Mouse (Mus musculus) skeletal muscle tissue, adult 2 months (tissue): ENCODE data around the gene Rgs2.
A peak's percentile ranks its signal among the peaks of the same experiment; 100 is the strongest.

ENCODE experiments used
- DNase-seq: peaks from one replicate; pipeline ENCODE4 v3.0.0-alpha.2; 2012; ENCODE audit warnings: low read depth, low spot score

Rgs2 gene

DNA sequence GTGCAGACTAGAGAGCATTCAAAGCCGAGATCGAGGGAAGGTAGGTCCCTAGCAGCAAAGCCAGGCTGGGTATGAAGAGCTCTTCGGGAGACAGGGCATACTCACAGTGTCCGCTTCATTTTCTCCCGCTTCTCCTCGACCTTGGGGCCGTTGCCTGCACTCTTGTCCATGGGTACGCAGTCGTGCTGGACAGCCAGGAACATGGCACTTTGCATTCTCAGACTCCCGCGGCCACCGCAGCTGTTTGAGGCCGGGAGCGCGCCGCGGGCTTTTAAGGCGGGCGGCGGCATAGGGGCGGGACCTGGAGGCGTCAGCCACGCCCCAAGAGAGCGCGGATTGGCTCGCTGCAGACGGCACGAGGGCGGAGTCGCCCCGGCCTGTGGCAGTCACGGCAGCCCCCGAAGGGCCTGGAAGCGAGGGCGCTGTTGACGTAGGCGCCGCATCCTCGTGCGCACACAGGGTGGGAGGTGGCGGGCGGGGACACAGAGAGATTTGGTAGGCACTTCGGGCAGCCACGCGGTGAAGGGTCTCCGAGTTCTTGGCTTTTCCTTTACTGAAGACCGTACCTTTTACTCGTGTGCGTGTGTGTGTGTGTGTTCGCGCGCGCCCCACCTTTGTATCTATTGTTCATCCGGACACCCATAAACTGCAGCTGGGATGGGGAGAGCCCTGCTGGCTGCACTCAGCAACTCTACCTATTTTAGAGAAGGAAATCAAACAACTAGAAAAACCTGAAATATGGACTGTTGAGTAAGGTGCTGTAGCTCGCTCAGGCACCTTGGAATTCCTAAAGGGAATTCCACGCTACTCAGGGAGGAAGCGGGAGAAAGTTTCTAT is at the start of gene Rgs2:
Rgs2 (minus strand) TSS at position 258 of the 837 bp plus-strand sequence.
- peak; percentile 96 for DNase-seq

GRCm38 (mm10) chr1:144053401-144053800 is 49.4 kb upstream of the Rgs2 start:
- DNase-seq, result no peak

DNA sequence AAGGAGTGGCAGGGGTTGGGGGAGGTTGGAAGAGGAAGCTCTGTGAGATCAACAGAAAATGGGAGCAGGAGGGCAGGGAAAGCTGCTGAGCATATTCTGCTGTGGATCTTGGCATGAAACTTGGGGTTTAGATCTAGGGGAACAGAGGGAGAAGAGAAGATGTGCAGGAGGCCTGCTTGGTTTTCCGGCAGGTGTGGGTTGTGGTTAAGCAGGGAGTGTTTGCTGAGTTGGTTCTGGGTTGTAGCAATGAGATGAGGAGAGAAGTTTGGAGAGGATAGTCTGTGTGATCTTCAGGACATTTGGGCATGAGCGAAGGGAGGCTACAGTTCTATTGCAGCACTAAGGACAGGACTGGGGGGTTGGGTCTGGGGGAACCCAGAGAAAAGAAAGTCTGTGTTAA is 37.9 kb upstream of the Rgs2 start:
- no peak for DNase-seq

DNA sequence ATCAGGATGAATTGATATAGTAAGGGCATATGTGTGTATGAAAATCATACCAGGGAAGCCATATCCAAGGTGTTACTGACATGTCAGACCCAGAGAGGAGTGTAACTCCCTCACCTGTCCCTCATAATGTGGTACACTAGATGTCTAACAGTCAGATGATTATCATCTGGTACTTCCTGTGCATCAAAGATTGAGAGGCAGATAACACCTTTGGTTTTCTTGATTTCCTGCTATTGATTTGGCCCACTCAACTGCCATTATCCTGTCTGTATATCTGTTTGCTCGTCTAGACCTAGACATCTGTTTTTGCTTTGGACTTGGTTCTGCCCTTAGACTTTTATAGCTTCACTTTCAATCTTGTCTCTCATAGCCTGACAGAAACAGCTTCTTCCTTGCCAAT is 29.5 kb upstream of the Rgs2 start:
- DNase-seq, result no peak

DNA sequence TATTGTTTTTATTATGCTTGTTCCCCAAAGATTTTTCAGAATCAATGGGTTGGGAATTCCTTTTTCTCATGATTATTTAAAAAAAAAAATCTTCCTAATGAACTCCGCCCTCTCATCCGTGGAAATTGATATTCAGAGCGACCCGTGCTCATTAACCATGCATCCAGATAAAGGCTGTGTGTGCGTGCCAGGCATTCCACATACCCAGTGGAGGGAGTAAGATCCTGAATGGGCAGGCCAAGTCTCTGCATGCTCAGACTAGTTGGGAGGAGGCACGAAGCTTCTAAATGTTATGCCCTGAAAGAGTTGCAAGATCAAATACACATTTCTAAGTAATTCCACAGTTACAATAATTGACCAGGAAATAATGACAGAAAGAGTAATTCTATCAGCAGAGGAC is 26.5 kb upstream of the Rgs2 start:
- no peak for DNase-seq

- no peak for DNase-seq
These were observed 25.7 kb upstream of the Rgs2 start for GRCm38 (mm10) chr1:144029679-144030078.

DNA sequence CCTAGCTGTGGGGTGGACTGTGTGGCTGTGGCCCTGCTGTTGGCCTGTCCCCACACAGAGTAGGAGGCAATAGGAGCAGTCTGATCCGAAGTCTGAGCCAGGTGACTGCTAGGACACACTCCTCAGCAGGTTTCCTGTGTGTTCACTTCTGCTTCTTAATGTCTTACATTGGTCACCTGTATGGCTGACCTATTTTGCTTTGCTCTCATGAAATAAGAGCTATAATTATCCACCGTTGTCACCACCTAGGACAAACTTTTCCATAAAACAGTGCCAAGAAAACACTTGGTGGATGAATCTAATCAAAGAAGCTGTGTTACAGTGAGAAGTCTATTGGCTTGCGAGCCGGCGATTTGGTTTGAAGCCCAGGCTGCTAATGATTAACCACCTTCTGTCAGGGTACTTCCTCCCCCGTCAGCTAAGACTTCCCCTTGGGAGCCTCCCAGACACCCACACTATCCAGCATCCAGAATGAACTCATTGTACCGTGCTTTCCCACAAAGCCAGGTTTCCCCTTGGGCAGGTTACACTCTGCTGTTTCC is 14.5 kb upstream of the Rgs2 start:
- DNase-seq, result no peak

DNA sequence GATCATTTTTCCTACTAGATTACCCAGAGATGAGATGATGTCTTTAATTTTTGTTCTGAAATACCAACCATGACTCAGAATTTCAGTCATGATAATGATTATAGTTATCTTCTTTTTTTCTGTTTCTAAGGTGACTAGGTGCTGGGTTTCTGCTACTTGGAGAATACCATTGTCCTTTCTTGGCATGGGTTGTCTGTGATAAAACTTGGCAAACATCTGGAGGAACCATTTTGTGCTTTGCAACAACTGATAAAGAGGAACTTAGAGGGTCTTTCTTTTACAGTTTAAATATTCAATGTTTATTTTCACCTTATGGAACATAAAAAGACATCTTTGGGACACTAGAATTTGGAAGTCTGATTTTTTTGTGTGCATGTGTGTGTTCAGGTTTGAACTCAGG is 10.0 kb upstream of the Rgs2 start:
- DNase-seq, result no peak

DNA sequence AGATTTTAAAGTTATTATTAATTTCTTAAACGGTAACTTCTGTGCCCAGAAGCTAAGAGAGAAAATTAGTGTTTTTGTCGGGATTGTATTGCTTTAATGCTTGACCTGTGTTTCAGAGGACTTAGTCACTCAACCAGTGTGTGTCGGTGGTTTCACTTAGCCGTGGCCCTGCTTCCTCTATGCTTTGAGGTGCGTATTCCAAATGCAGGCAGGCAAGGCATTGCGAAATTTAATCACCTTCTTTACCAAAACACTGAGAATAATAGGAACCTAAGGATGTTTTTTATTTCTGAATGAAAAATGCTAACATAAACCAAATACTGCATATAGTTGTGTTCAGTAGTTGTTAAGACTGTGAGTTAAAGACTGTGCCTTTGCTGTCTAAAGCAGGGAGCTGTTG is 3.4 kb upstream of the Rgs2 start:
- no peak for DNase-seq

DNA sequence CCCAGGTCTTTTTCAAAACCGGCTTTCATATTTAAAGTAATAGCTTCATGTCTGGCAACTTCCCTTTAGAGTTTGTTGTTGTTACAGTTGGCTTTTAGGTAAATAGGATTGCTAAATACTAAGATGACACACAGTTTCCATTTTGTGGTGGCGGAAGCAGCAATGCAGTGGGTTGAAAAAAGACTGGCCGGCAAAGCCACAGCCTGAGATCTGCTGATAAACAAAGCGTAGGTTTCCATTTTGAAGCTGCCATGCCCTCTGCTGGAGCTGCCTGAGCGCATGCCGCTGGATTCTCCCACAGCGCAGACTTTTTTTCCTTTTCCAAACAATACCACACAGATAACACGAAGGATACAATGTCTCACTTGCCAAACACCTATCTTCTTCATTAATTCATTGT is 2.6 kb upstream of the Rgs2 start:
- DNase-seq, result peak; percentile 77

DNA sequence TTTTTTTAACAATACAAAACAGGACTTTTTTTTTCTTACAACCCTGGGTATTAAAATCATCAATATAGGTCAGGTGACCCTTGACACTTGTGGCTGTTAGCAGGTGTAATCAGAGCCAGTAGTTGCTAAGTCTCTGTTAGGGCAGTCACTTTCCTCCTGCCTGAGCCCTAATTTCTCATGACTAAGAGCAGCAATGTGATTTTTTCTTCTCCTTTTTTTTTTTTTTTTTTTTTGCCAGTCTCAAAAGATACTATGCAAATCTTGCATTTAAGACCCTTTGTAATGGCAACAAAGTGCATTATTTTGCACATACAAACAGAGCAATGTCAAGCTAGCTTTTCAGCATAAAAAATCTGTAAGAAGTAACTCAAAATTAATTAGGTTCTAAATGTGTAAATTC is 1.7 kb upstream of the Rgs2 start:
- DNase-seq, result no peak

DNA sequence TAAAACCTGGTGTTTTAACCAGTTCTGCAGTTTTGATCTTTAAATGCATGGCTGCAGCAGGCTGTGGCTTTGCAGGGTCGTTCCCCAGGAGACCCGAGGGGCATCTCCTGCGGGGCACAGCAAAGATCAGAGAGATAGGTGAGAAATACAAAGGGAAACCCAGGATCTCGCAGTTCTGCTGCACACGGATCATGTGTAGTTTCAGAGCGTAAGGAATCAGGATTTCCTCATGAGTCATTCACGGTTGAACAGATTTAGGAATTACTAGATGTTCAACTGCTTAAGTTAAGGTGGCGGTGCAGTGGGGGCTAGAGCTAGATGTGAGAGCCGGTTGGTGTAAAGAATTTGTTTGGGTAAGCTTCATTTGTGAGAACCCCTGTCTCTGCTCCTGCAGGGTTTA is 780 bp upstream of the Rgs2 start:
- no peak for DNase-seq

- DNase-seq, result no peak
These were observed 545 bp downstream of the Rgs2 start for GRCm38 (mm10) chr1:144003416-144003815.

DNA sequence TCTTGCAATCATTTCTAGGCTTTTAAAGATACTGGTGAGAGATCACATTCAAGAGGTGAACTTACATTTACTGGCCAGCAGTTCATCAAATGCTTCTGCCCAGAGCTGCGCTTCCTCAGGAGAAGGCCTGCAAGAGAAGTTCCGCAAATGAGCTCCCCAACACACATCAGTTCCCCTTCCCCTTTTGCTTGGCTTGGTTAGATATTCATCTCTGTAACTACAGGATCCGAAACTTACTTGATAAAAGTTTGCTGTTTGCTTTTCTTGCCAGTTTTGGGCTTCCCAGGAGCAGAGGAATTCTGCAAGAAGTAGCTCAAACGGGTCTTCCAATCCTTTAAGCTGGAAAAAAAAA is 1.3 kb downstream of the Rgs2 start:
- peak; percentile 43 for DNase-seq

DNA sequence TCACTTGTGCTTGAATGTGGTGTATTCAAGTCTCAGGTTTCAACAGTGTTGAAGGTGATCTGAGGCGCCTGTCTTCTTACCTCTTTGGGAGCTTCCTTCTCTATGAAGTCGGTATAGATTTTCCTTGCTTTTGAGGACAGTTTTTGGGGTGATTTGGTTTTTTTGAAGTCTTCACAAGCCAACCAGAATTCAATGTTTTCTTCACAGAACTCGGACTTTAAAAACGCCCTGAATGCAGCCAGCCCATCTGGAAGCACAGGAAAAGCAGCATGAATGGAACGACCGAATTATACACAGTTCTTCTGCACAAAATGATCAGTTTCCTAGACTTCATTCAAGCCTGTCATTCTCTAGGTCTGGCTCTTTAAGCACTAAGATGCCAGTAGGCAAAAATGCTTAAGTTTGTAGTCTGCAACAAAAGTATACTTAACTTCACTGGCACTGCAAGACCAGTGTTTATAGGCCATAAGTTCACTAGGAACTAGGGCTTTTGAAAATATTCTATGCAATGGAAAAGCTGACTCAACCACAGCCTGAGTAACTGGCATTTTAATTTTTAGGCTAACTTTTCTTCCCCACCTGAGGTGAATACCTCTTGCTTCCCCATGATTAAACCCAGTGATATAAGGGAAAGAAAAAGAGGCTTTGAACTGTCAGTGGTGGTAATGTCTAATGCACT is 1.8 kb downstream of the Rgs2 start:
- DNase-seq, result no peak

- no peak for DNase-seq
These were observed 3.7 kb downstream of the Rgs2 start for GRCm38 (mm10) chr1:144000246-144000645.

DNA sequence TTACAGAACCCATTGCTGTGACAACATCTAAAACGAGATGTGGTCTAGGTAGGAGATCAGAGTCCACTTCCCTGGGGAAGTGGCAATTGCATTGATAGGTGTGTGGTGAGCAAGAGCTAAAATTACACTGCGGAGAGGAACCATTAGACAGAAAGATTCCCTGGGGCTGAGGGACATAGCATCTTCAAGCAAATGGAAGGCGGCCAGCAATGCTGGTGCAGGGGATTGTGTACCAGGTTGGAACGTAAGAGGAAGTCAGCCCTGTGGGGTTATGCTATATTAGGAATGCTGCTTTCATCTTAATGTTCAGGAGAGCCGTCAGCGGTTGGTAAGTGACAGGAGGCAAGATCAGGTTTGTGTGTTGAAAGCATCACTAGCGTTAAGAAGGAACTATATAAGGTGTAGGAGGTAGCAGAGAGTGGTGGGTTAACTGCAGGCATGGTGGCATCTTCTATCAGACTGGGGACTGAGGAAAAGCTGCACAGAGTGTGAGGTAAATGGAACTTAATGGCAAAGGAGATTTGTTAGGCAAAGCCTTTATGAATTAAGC is 4.5 kb downstream of the Rgs2 start:
- DNase-seq, result no peak

DNA sequence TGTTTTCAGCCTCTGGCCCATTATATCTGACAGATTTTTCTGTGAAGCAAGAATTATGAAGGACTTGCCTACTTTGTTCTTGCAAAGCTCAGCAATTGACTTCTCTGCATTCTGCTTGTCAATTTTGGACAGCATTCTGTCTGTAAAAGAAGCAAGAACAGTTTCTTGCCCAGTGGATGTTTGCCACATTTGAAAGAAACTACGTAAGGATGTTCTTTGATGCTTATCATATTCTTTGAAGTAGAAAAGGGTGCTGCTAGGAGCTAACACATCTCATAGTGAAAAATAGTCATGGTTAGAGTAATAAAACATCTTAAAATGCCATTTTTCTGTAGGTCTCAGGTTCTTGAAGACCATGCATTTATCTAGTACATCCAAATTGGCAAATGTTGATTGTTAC is 10.9 kb downstream of the Rgs2 start:
- DNase-seq, result no peak

GRCm38 (mm10) chr1:143992528-143992927 is 11.4 kb downstream of the Rgs2 start:
- no peak for DNase-seq

DNA sequence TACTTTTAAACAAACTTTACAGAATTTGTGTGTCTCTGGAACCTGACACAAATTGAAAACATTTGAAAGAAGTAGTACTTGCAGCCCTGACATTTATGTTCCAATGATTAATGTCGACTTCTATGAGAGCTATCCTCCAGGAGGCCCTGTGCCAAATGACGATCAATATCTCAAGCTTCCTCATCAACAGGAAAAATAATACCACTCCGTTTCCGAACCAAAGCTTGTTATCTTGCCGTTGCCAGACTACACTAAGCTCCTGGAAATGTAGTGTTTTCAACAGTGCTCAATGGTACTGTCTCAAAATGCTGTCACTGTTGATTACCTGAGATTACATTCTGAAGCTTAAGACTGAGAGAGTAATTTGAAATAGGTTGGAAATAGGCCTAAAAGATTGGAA is 13.7 kb downstream of the Rgs2 start:
- DNase-seq, result no peak

- no peak for DNase-seq
These were observed 14.2 kb downstream of the Rgs2 start for GRCm38 (mm10) chr1:143989773-143990172.

DNA sequence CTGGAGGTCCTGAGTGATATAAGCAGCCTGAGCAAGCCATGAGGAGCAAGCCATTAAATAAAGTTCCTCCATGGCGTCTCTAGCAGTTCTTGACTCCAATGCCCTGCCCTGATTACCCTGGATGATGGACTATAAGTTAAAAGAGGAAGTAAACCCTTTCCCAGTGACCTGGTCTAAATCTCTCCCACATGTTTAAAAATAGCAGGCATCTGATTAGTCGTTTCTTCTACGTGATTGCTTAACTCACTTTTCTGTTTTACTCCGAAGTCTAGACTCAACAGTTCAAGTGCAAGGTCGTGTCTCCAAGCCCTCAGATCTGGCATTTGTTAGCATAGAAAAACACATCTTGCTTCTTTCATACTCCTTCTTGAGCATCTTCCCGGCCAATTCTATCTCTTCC is 15.2 kb downstream of the Rgs2 start:
- DNase-seq, result no peak
